ENCODE assay signal across 22 mouse cellular contexts in the genomic region with DNA sequence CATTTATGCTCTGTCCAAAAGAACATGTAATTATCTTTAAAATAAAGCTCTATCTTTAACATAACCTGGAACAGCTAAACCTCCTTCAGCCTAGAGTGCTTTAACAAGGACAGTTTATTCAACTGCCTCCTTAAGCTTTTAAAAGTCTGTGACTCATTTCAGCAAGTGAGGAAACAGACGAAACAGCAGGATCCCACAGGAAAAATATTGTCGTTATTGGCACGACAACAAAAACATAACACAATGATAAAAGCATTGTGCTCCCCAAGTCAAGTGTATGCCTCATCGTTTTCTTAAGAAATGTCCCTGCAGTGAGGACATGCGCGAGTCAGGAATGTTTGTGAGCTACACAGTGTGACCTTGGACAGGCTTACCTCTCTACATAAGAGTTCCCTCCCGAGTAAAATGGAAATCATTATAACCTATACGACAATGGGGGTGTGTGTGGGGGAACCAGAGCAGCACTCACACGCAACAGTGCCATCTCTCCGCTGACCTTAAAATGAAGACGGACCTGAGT.
"Had no signal": no experiment of that assay in that cellular context is flagged by ENCODE, and none has a peak within 500 bp of the region (broad histone marks: within the 10 kb centered on the region; RNA-seq: fewer than 3 reads in every experiment).

No protein-coding gene starts in this region.

- H3K4me2 ChIP-seq: limb, embryonic 13.5 days; liver, embryonic 13.5 days; neural tube, embryonic 12.5 days; neural tube, embryonic 15.5 days; stomach, embryonic 15.5 days had no signal

- DNase-seq: kidney, adult 18-20 months; kidney, adult 9 months; kidney, postnatal 14 days; layer of hippocampus, adult 9-11 months; liver; liver, embryonic 13.5 days; lung, adult 2 months; lung, postnatal 36 days; midbrain, embryonic 14.5 days; right cerebral cortex, adult 18-20 months; right cerebral cortex, postnatal 14 days; right cerebral cortex, postnatal 4 days; spleen, adult 18-20 months; thymus, postnatal 36 days had no signal

- H3K9me3 ChIP-seq: limb, embryonic 10.5 days; limb, embryonic 13.5 days; liver, embryonic 13.5 days; megakaryocyte, embryonic 14.5 days; midbrain, embryonic 10.5 days; neural tube, embryonic 12.5 days; neural tube, embryonic 15.5 days; stomach, embryonic 15.5 days had no signal

- H3K4me1 ChIP-seq: liver, embryonic 13.5 days; megakaryocyte, embryonic 14.5 days; midbrain, embryonic 10.5 days; neural tube, embryonic 12.5 days; neural tube, embryonic 15.5 days; stomach, embryonic 15.5 days had no signal

- H3K27ac ChIP-seq: layer of hippocampus, adult 2 months; limb, embryonic 10.5 days; limb, embryonic 13.5 days; liver, embryonic 13.5 days; midbrain, embryonic 10.5 days; neural tube, embryonic 12.5 days; neural tube, embryonic 15.5 days; stomach, embryonic 15.5 days had no signal

- H3K9ac ChIP-seq: limb, embryonic 13.5 days; liver, embryonic 13.5 days; neural tube, embryonic 12.5 days; neural tube, embryonic 15.5 days; stomach, embryonic 15.5 days had no signal

- H3K4me3 ChIP-seq: layer of hippocampus, adult 2 months; limb, embryonic 10.5 days; limb, embryonic 13.5 days; liver, embryonic 13.5 days; megakaryocyte, embryonic 14.5 days; midbrain, embryonic 10.5 days; neural tube, embryonic 12.5 days; neural tube, embryonic 15.5 days; stomach, embryonic 15.5 days had no signal

- H3K27me3 ChIP-seq: liver, embryonic 13.5 days; megakaryocyte, embryonic 14.5 days; neural tube, embryonic 12.5 days; neural tube, embryonic 15.5 days; stomach, embryonic 15.5 days had no signal

- H3K36me3 ChIP-seq: limb, embryonic 10.5 days; limb, embryonic 13.5 days; liver, embryonic 13.5 days; midbrain, embryonic 10.5 days; neural tube, embryonic 12.5 days; neural tube, embryonic 15.5 days; stomach, embryonic 15.5 days had no signal
